Mouse (Mus musculus): ENCODE measurements around the gene Gsta4. TPM values are rescaled to one million over a fixed set of nuclear protein-coding genes. Genes with fewer than 3 reads are reported as not detected.
A peak's percentile ranks its signal among the peaks of the same experiment; 100 is the strongest.

Gsta4 gene
- polyA plus RNA-seq, 1 experiment from 2014 or later = 15.5 TPM

GRCm38 (mm10) chr9:78190651-78191634 is 8.4 kb downstream of the Gsta4 start:
- H3K36me3 ChIP-seq (ENCODE audit: control insufficient read depth, insufficient read depth, low read length) = no peaks in the 10 kb centered on the region
- WGBS = 1% methylated on average over 19 of the region's 19 CpGs
- peak overlapping the region; percentile 26 for H3K4me3 ChIP-seq (replicated peaks; ENCODE audit: low read depth, low read length)
- H3K27ac ChIP-seq (replicated peaks; ENCODE audit: low read depth, low read length) = no peak overlapping the region
- no peaks in the 10 kb centered on the region for H3K27me3 ChIP-seq (ENCODE audit: control insufficient read depth, insufficient read depth, low read length)
- DNase-seq = peak; percentile 49
- ATAC-seq (ENCODE audit: low FRiP score, low TSS enrichment) = peak; percentile 28; the same call in 1 of the 2 replicates
- H3K4me1 ChIP-seq (ENCODE audit: control insufficient read depth, insufficient read depth, low read length) = 0 out of 2 replicates have a peak, but pooled peaks cover 7% of the 10 kb centered on the region
- no peaks in the 10 kb centered on the region for H3K9me3 ChIP-seq (ENCODE audit: control insufficient read depth, low read length)
- H3K9ac ChIP-seq (replicated peaks; ENCODE audit: low read length) = no peak overlapping the region
- peak overlapping the region; percentile 60 for H3K4me2 ChIP-seq (ENCODE audit: low read length)

DNA sequence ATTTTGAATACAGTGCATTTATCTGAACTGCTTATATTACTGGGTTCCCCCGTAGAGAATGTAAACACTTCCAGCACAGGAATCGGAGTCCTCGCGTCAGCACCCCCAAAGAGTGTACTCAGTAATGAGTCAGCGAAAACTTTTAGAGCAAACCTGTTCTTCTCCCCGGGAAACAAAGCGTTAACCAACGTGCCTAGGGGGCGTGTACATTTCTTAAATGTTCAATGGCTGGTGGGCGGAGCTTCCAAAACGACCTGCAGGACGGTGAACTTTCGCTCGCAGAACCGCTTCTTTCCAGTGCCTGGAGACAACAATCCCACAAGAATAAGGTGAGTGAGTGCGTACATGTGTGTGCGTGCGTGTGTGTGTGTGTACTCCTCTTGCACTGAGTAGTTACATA is 9.2 kb downstream of the Gsta4 start:
- Histone ChIP-seq H3K9ac (replicated peaks; ENCODE audit: low read length) (no peak overlapping the region), H3K4me2 (ENCODE audit: low read length) (peak overlapping the region; percentile 60), H3K9me3 (ENCODE audit: control insufficient read depth, low read length) (no peaks in the 10 kb centered on the region), H3K27me3 (ENCODE audit: control insufficient read depth, insufficient read depth, low read length) (no peaks in the 10 kb centered on the region), H3K4me1 (ENCODE audit: control insufficient read depth, insufficient read depth, low read length) (0 out of 2 replicates have a peak, but pooled peaks cover 7% of the 10 kb centered on the region), H3K4me3 (replicated peaks; ENCODE audit: low read depth, low read length) (peak overlapping the region; percentile 26), H3K27ac (replicated peaks; ENCODE audit: low read depth, low read length) (no peak overlapping the region), H3K36me3 (ENCODE audit: control insufficient read depth, insufficient read depth, low read length) (no peaks in the 10 kb centered on the region)
- DNase-seq (peak; percentile 81), ATAC-seq (ENCODE audit: low FRiP score, low TSS enrichment) (no peak)
- WGBS = 1% methylated on average over 18 of the region's 18 CpGs

DNA sequence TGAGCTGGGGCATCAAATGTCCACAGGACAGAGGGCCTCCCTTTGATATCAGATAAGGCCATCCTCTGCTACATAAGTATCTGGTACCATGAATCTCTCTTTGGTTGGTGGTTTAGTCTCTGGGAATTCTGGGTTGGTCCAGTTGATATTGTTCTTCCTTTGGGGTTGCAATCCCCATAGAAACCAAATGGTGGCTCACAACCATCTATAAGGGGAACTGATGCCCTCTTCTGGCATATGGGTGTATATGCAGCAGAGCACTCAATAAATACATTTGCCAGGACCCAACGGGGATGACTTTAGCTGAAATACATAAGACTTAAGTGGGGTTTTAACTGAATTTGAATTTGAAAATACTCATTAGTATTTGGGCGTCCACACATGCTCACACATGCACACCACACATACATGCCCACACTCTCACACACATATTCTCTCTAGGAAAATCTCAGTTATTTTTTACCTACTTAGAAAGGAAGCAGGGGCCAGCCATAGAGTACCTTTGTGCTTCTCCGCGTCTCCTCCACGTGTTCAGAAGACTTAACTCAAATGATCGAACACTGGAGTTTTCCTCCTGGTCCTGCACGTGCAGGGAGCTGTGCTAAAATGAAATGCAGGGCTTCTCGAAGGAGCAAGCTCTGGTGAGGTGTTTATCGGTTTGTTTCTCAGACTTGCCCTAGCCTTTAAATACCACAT is 11.5 kb downstream of the Gsta4 start:
- no peak overlapping the region for H3K27ac ChIP-seq (replicated peaks; ENCODE audit: low read depth, low read length)
- H3K9me3 ChIP-seq (ENCODE audit: control insufficient read depth, low read length) = no peaks in the 10 kb centered on the region
- no peak overlapping the region for H3K4me2 ChIP-seq (ENCODE audit: low read length)
- H3K36me3 ChIP-seq (ENCODE audit: control insufficient read depth, insufficient read depth, low read length) = no peaks in the 10 kb centered on the region
- H3K4me1 ChIP-seq (ENCODE audit: control insufficient read depth, insufficient read depth, low read length) = 0 out of 2 replicates have a peak, but pooled peaks cover 7% of the 10 kb centered on the region
- no peak overlapping the region for H3K4me3 ChIP-seq (replicated peaks; ENCODE audit: low read depth, low read length)
- ATAC-seq (ENCODE audit: low FRiP score, low TSS enrichment) (peak; percentile 19; the same call in 1 of the 2 replicates), DNase-seq (peak; percentile 83)
- 49% methylated on average over 9 of the region's 9 CpGs for WGBS
- H3K9ac ChIP-seq (replicated peaks; ENCODE audit: low read length) = no peak overlapping the region
- no peaks in the 10 kb centered on the region for H3K27me3 ChIP-seq (ENCODE audit: control insufficient read depth, insufficient read depth, low read length)

- H3K27me3 ChIP-seq (ENCODE audit: control insufficient read depth, insufficient read depth, low read length) = no peaks in the 10 kb centered on the region
- no peak overlapping the region for H3K4me3 ChIP-seq (replicated peaks; ENCODE audit: low read depth, low read length)
- H3K27ac ChIP-seq (replicated peaks; ENCODE audit: low read depth, low read length) = no peak overlapping the region
- no peaks in the 10 kb centered on the region for H3K9me3 ChIP-seq (ENCODE audit: control insufficient read depth, low read length)
- no peak for ATAC-seq (ENCODE audit: low FRiP score, low TSS enrichment)
- DNase-seq = no peak
- H3K9ac ChIP-seq (replicated peaks; ENCODE audit: low read length) = no peak overlapping the region
- H3K4me1 ChIP-seq (ENCODE audit: control insufficient read depth, insufficient read depth, low read length) = 0 out of 2 replicates have a peak, but pooled peaks cover 7% of the 10 kb centered on the region
- no peak overlapping the region for H3K4me2 ChIP-seq (ENCODE audit: low read length)
- H3K36me3 ChIP-seq (ENCODE audit: control insufficient read depth, insufficient read depth, low read length) = no peaks in the 10 kb centered on the region
- 79% methylated on average over 11 of the region's 11 CpGs for WGBS
These were observed 12.5 kb downstream of the Gsta4 start for GRCm38 (mm10) chr9:78195034-78195433.

- H3K27me3 ChIP-seq (ENCODE audit: control insufficient read depth, insufficient read depth, low read length) = no peaks in the 10 kb centered on the region
- no peaks in the 10 kb centered on the region for H3K4me1 ChIP-seq (ENCODE audit: control insufficient read depth, insufficient read depth, low read length)
- no peak overlapping the region for H3K9ac ChIP-seq (replicated peaks; ENCODE audit: low read length)
- H3K36me3 ChIP-seq (ENCODE audit: control insufficient read depth, insufficient read depth, low read length) = no peaks in the 10 kb centered on the region
- no peak for DNase-seq
- H3K4me2 ChIP-seq (ENCODE audit: low read length) = no peak overlapping the region
- H3K27ac ChIP-seq (replicated peaks; ENCODE audit: low read depth, low read length) = no peak overlapping the region
- no peak for ATAC-seq (ENCODE audit: low FRiP score, low TSS enrichment)
- no peaks in the 10 kb centered on the region for H3K9me3 ChIP-seq (ENCODE audit: control insufficient read depth, low read length)
- H3K4me3 ChIP-seq (replicated peaks; ENCODE audit: low read depth, low read length) = no peak overlapping the region
- WGBS = 95% methylated on average over 9 of the region's 9 CpGs
These were observed 15.2 kb downstream of the Gsta4 start for GRCm38 (mm10) chr9:78197801-78198200.

DNA sequence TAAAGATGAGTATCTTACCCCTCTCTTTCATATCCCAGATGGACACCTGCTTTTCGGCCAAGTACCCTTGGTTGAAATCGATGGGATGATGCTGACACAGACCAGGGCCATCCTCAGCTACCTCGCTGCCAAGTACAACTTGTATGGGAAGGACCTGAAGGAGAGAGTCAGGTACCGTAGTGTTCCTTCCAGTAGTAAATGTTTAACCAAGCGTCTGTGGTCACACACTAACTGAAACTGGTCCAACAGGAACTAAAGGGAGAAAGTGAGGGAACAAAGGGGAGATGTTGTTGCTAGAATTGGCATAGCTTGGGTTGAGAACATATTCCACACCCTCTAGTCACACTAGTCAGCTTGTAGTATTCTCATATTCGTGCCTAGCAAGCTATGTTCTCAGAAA is 21.6 kb downstream of the Gsta4 start:
- WGBS = 88% methylated on average over 6 of the region's 6 CpGs
- H3K9me3 ChIP-seq (ENCODE audit: control insufficient read depth, low read length) = no peaks in the 10 kb centered on the region; the same call in 1 of the 2 replicates
- H3K4me2 ChIP-seq (ENCODE audit: low read length) = no peak overlapping the region
- H3K27ac ChIP-seq (replicated peaks; ENCODE audit: low read depth, low read length) = no peak overlapping the region
- no peak overlapping the region for H3K4me3 ChIP-seq (replicated peaks; ENCODE audit: low read depth, low read length)
- H3K9ac ChIP-seq (replicated peaks; ENCODE audit: low read length) = no peak overlapping the region
- no peak for ATAC-seq (ENCODE audit: low FRiP score, low TSS enrichment)
- no peaks in the 10 kb centered on the region for H3K27me3 ChIP-seq (ENCODE audit: control insufficient read depth, insufficient read depth, low read length)
- H3K4me1 ChIP-seq (ENCODE audit: control insufficient read depth, insufficient read depth, low read length) = no peaks in the 10 kb centered on the region
- no peak for DNase-seq
- H3K36me3 ChIP-seq (ENCODE audit: control insufficient read depth, insufficient read depth, low read length) = no peaks in the 10 kb centered on the region

DNA sequence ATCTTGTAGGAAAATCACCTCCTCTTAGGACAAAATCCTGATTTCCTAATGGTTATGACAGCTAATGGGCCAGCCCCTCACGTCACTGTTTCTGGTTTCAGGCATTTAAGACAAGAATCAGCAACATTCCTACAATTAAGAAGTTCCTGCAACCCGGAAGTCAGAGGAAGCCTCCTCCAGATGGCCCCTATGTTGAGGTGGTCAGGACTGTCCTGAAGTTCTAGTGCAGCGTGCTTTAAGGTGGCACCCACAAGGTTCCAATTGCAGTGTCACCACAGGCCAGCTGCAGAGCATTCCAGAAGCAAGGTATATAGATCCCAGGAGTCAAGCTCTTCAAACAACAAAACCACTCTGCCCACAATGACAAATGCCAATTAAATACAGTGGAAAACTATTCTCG is 26.4 kb downstream of the Gsta4 start:
- Histone ChIP-seq H3K4me1 (ENCODE audit: control insufficient read depth, insufficient read depth, low read length) (no peaks in the 10 kb centered on the region), H3K9me3 (ENCODE audit: control insufficient read depth, low read length) (no peaks in the 10 kb centered on the region; the same call in 1 of the 2 replicates), H3K4me3 (replicated peaks; ENCODE audit: low read depth, low read length) (no peak overlapping the region), H3K27me3 (ENCODE audit: control insufficient read depth, insufficient read depth, low read length) (no peaks in the 10 kb centered on the region), H3K9ac (replicated peaks; ENCODE audit: low read length) (no peak overlapping the region), H3K27ac (replicated peaks; ENCODE audit: low read depth, low read length) (no peak overlapping the region), H3K36me3 (ENCODE audit: control insufficient read depth, insufficient read depth, low read length) (no peaks in the 10 kb centered on the region), H3K4me2 (ENCODE audit: low read length) (no peak overlapping the region)
- 87% methylated on average over 4 of the region's 4 CpGs for WGBS
- DNase-seq (no peak), ATAC-seq (ENCODE audit: low FRiP score, low TSS enrichment) (no peak)

- 97% methylated on average over 3 of the region's 3 CpGs for WGBS
- ATAC-seq (ENCODE audit: low FRiP score, low TSS enrichment) (no peak), DNase-seq (no peak)
- no peak overlapping the region for H3K9ac ChIP-seq (replicated peaks; ENCODE audit: low read length)
- no peak overlapping the region for H3K27ac ChIP-seq (replicated peaks; ENCODE audit: low read depth, low read length)
- H3K9me3 ChIP-seq (ENCODE audit: control insufficient read depth, low read length) = no peaks in the 10 kb centered on the region; the same call in 1 of the 2 replicates
- no peak overlapping the region for H3K4me2 ChIP-seq (ENCODE audit: low read length)
- no peaks in the 10 kb centered on the region for H3K4me1 ChIP-seq (ENCODE audit: control insufficient read depth, insufficient read depth, low read length)
- H3K4me3 ChIP-seq (replicated peaks; ENCODE audit: low read depth, low read length) = no peak overlapping the region
- no peaks in the 10 kb centered on the region for H3K27me3 ChIP-seq (ENCODE audit: control insufficient read depth, insufficient read depth, low read length)
- H3K36me3 ChIP-seq (ENCODE audit: control insufficient read depth, insufficient read depth, low read length) = no peaks in the 10 kb centered on the region
These were observed 27.5 kb downstream of the Gsta4 start for GRCm38 (mm10) chr9:78210079-78210478.
